Mouse (Mus musculus): Measurements from ENCODE around the gene Hmgb1.

Hmgb1 gene

GRCm38 (mm10) chr5:149051571-149052420 is 132.5 kb downstream of the Hmgb1 start:
- peak; percentile 90 for DNase-seq

GRCm38 (mm10) chr5:149051194-149051570 is 133.1 kb downstream of the Hmgb1 start:
- peak; percentile 82 for DNase-seq

GRCm38 (mm10) chr5:149050588-149051160 is 133.6 kb downstream of the Hmgb1 start:
- DNase-seq, result no peak

GRCm38 (mm10) chr5:149049435-149049834 is 134.9 kb downstream of the Hmgb1 start:
- no peak for DNase-seq

- no peak for DNase-seq
These were observed 135.3 kb downstream of the Hmgb1 start for GRCm38 (mm10) chr5:149048961-149049360.

GRCm38 (mm10) chr5:149046650-149047049 is 137.6 kb downstream of the Hmgb1 start:
- DNase-seq, result no peak

- DNase-seq, result peak; percentile 30
These were observed 138.7 kb downstream of the Hmgb1 start for GRCm38 (mm10) chr5:149045470-149046085.

- DNase-seq, result no peak
These were observed 139.2 kb downstream of the Hmgb1 start for GRCm38 (mm10) chr5:149045054-149045453.

GRCm38 (mm10) chr5:149044067-149044466 is 140.2 kb downstream of the Hmgb1 start:
- no peak for DNase-seq

- DNase-seq, result no peak
These were observed 141.0 kb downstream of the Hmgb1 start for GRCm38 (mm10) chr5:149043240-149043639.

GRCm38 (mm10) chr5:149039825-149040224 is 144.5 kb downstream of the Hmgb1 start:
- DNase-seq, result peak; percentile 51

GRCm38 (mm10) chr5:149037729-149038128 is 146.6 kb downstream of the Hmgb1 start:
- peak; percentile 79 for DNase-seq

GRCm38 (mm10) chr5:149036920-149037319 is 147.4 kb downstream of the Hmgb1 start:
- no peak for DNase-seq

GRCm38 (mm10) chr5:149032438-149032837 is 151.9 kb downstream of the Hmgb1 start:
- no peak for DNase-seq

GRCm38 (mm10) chr5:149031199-149031750 is 153.0 kb downstream of the Hmgb1 start:
- peak; percentile 73 for DNase-seq

GRCm38 (mm10) chr5:149030103-149030502 is 154.2 kb downstream of the Hmgb1 start:
- no peak for DNase-seq

GRCm38 (mm10) chr5:149028394-149028793 is 155.9 kb downstream of the Hmgb1 start:
- no peak for DNase-seq

- no peak for DNase-seq
These were observed 156.9 kb downstream of the Hmgb1 start for GRCm38 (mm10) chr5:149027389-149027788.

- no peak for DNase-seq
These were observed 163.2 kb downstream of the Hmgb1 start for GRCm38 (mm10) chr5:149021120-149021519.

- no peak for DNase-seq
These were observed 163.6 kb downstream of the Hmgb1 start for GRCm38 (mm10) chr5:149020681-149021062.

- no peak for DNase-seq
These were observed 164.1 kb downstream of the Hmgb1 start for GRCm38 (mm10) chr5:149020059-149020680.

GRCm38 (mm10) chr5:149017666-149018415 is 166.4 kb downstream of the Hmgb1 start:
- no peak for DNase-seq
